Mouse (Mus musculus): ENCODE measurements at regions not wholly inside any gene's neighbourhood (a gene's known extent, or its start where the extent isn't known, plus 50 kb on each side); places are given as distances from the start of the nearest gene placed in this dataset.

GRCm38 (mm10) chr8:92579446-92579845 lies 94.6 kb upstream of the Irx6 start:
- no peaks in the 10 kb centered on the region for H3K27me3 ChIP-seq (ENCODE audit: control insufficient read depth, insufficient read depth, low read length)
- DNase-seq = no peak
- H3K4me3 ChIP-seq (replicated peaks; ENCODE audit: insufficient read depth, low read depth, low read length) = no peak overlapping the region
- 74% methylated on average over 2 of the region's 2 CpGs for WGBS
- TF ChIP-seq CTCF (IDR thresholded peaks at IDR 0.05; ENCODE audit: borderline replicate concordance, insufficient read depth, low read depth, low read length) (no peak), POLR2A (IDR thresholded peaks at IDR 0.05; ENCODE audit: borderline replicate concordance, insufficient read depth, low read length) (no peak)
- H3K27ac ChIP-seq (ENCODE audit: insufficient read depth, low read length) = no peak overlapping the region
- no peaks in the 10 kb centered on the region for H3K4me1 ChIP-seq (ENCODE audit: control insufficient read depth, insufficient read depth, low read length)

- Histone ChIP-seq H3K4me1 (ENCODE audit: control insufficient read depth, insufficient read depth, low read length) (no peaks in the 10 kb centered on the region), H3K4me3 (replicated peaks; ENCODE audit: insufficient read depth, low read depth, low read length) (no peak overlapping the region), H3K27ac (ENCODE audit: insufficient read depth, low read length) (no peak overlapping the region), H3K27me3 (ENCODE audit: control insufficient read depth, insufficient read depth, low read length) (no peaks in the 10 kb centered on the region)
- 35% methylated on average over 2 of the region's 2 CpGs for WGBS
- TF ChIP-seq CTCF (IDR thresholded peaks at IDR 0.05; ENCODE audit: borderline replicate concordance, insufficient read depth, low read depth, low read length) (no peak), POLR2A (IDR thresholded peaks at IDR 0.05; ENCODE audit: borderline replicate concordance, insufficient read depth, low read length) (no peak)
- no peak for DNase-seq
Measured at GRCm38 (mm10) chr8:92581051-92581450, 93.0 kb upstream of the Irx6 start.

- no peak overlapping the region for H3K27ac ChIP-seq (ENCODE audit: insufficient read depth, low read length)
- no peak overlapping the region for H3K4me3 ChIP-seq (replicated peaks; ENCODE audit: insufficient read depth, low read depth, low read length)
- 92% methylated on average over 3 of the region's 3 CpGs for WGBS
- no peaks in the 10 kb centered on the region for H3K4me1 ChIP-seq (ENCODE audit: control insufficient read depth, insufficient read depth, low read length)
- TF ChIP-seq CTCF (IDR thresholded peaks at IDR 0.05; ENCODE audit: borderline replicate concordance, insufficient read depth, low read depth, low read length) = no peak
- TF ChIP-seq POLR2A (IDR thresholded peaks at IDR 0.05; ENCODE audit: borderline replicate concordance, insufficient read depth, low read length) = no peak
- DNase-seq = no peak
- H3K27me3 ChIP-seq (ENCODE audit: control insufficient read depth, insufficient read depth, low read length) = no peaks in the 10 kb centered on the region
Measured at GRCm38 (mm10) chr8:92600766-92601165, 73.3 kb upstream of the Irx6 start.

- H3K27ac ChIP-seq (ENCODE audit: insufficient read depth, low read length) = no peak overlapping the region
- WGBS = 83% methylated on average over 7 of the region's 7 CpGs
- no peak for TF ChIP-seq CTCF (IDR thresholded peaks at IDR 0.05; ENCODE audit: borderline replicate concordance, insufficient read depth, low read depth, low read length)
- no peak for TF ChIP-seq POLR2A (IDR thresholded peaks at IDR 0.05; ENCODE audit: borderline replicate concordance, insufficient read depth, low read length)
- no peaks in the 10 kb centered on the region for H3K4me1 ChIP-seq (ENCODE audit: control insufficient read depth, insufficient read depth, low read length)
- H3K4me3 ChIP-seq (replicated peaks; ENCODE audit: insufficient read depth, low read depth, low read length) = no peak overlapping the region
- DNase-seq = no peak
- H3K27me3 ChIP-seq (ENCODE audit: control insufficient read depth, insufficient read depth, low read length) = no peaks in the 10 kb centered on the region
Measured at GRCm38 (mm10) chr8:92602973-92603372, 71.1 kb upstream of the Irx6 start.

GRCm38 (mm10) chr8:92605631-92606030 lies 68.5 kb upstream of the Irx6 start:
- WGBS = 77% methylated on average over 5 of the region's 5 CpGs
- TF ChIP-seq POLR2A (IDR thresholded peaks at IDR 0.05; ENCODE audit: borderline replicate concordance, insufficient read depth, low read length) (no peak), CTCF (IDR thresholded peaks at IDR 0.05; ENCODE audit: borderline replicate concordance, insufficient read depth, low read depth, low read length) (no peak)
- DNase-seq = no peak

GRCm38 (mm10) chr8:92607604-92608003 lies 66.5 kb upstream of the Irx6 start:
- WGBS = 72% methylated on average over 6 of the region's 6 CpGs
- no peaks in the 10 kb centered on the region for H3K27me3 ChIP-seq (ENCODE audit: control insufficient read depth, insufficient read depth, low read length)
- TF ChIP-seq CTCF (IDR thresholded peaks at IDR 0.05; ENCODE audit: borderline replicate concordance, insufficient read depth, low read depth, low read length) = no peak
- TF ChIP-seq POLR2A (IDR thresholded peaks at IDR 0.05; ENCODE audit: borderline replicate concordance, insufficient read depth, low read length) = no peak

More at GRCm38 (mm10) chr8:92605631-92606030, 68.5 kb upstream of the Irx6 start:
- H3K27me3 ChIP-seq (ENCODE audit: control insufficient read depth, insufficient read depth, low read length) = no peaks in the 10 kb centered on the region
- no peaks in the 10 kb centered on the region for H3K4me1 ChIP-seq (ENCODE audit: control insufficient read depth, insufficient read depth, low read length)
- no peak overlapping the region for H3K27ac ChIP-seq (ENCODE audit: insufficient read depth, low read length)
- H3K4me3 ChIP-seq (replicated peaks; ENCODE audit: insufficient read depth, low read depth, low read length) = no peak overlapping the region

GRCm38 (mm10) chr8:92609908-92610307 lies 64.2 kb upstream of the Irx6 start:
- Histone ChIP-seq H3K4me1 (ENCODE audit: control insufficient read depth, insufficient read depth, low read length) (no peaks in the 10 kb centered on the region), H3K4me3 (replicated peaks; ENCODE audit: insufficient read depth, low read depth, low read length) (no peak overlapping the region), H3K27me3 (ENCODE audit: control insufficient read depth, insufficient read depth, low read length) (no peaks in the 10 kb centered on the region), H3K27ac (ENCODE audit: insufficient read depth, low read length) (no peak overlapping the region)
- WGBS = 74% methylated on average over 2 of the region's 2 CpGs
- no peak for DNase-seq
- TF ChIP-seq POLR2A (IDR thresholded peaks at IDR 0.05; ENCODE audit: borderline replicate concordance, insufficient read depth, low read length) = no peak
- TF ChIP-seq CTCF (IDR thresholded peaks at IDR 0.05; ENCODE audit: borderline replicate concordance, insufficient read depth, low read depth, low read length) = no peak

More at GRCm38 (mm10) chr8:92607604-92608003, 66.5 kb upstream of the Irx6 start:
- Histone ChIP-seq H3K4me3 (replicated peaks; ENCODE audit: insufficient read depth, low read depth, low read length) (no peak overlapping the region), H3K27ac (ENCODE audit: insufficient read depth, low read length) (no peak overlapping the region), H3K4me1 (ENCODE audit: control insufficient read depth, insufficient read depth, low read length) (no peaks in the 10 kb centered on the region)
- DNase-seq = no peak

- 52% methylated on average over 6 of the region's 6 CpGs for WGBS
- TF ChIP-seq POLR2A (IDR thresholded peaks at IDR 0.05; ENCODE audit: borderline replicate concordance, insufficient read depth, low read length) (no peak), CTCF (IDR thresholded peaks at IDR 0.05; ENCODE audit: borderline replicate concordance, insufficient read depth, low read depth, low read length) (no peak)
- Histone ChIP-seq H3K4me3 (replicated peaks; ENCODE audit: insufficient read depth, low read depth, low read length) (no peak overlapping the region), H3K4me1 (ENCODE audit: control insufficient read depth, insufficient read depth, low read length) (no peaks in the 10 kb centered on the region), H3K27ac (ENCODE audit: insufficient read depth, low read length) (no peak overlapping the region), H3K27me3 (ENCODE audit: control insufficient read depth, insufficient read depth, low read length) (no peaks in the 10 kb centered on the region)
- DNase-seq = no peak
Measured at GRCm38 (mm10) chr8:92610487-92611059, 63.5 kb upstream of the Irx6 start.
